Mouse (Mus musculus): ENCODE data around the gene Slc12a1. TPM values are rescaled to one million over a fixed set of nuclear protein-coding genes. Genes with fewer than 3 reads are reported as not detected.
"Not testable (repeated sequence)": the region's sequence is repeated elsewhere in the genome, so short reads cannot be mapped to it uniquely, and the experiment has no call there.

The Slc12a1 gene
- polyA plus RNA-seq (2012; rRNA removed) (0.04 and 0.06 TPM in 2 replicates), polyA plus RNA-seq (2014; fragmentation: Nextera tagmentation; extraction: Ambion mirVana) (0.06 and 0.11 TPM in 2 replicates)

GRCm38 (mm10) chr2:125152388-125152787 lies at the start of gene Slc12a1:
Gene Slc12a1, plus strand, starts transcription at chr2:125152505.
- Histone ChIP-seq H3K4me2 (replicated peaks; ENCODE audit: low read depth, low read length, severe bottlenecking) (no peak within 1 kb of the TSS), H3K4me1 (ENCODE audit: control insufficient read depth, insufficient read depth, low read length) (no peaks in the 10 kb centered on the region), H3K27me3 (ENCODE audit: control insufficient read depth, insufficient read depth, low read length) (no peaks in the 10 kb centered on the region), H3K27ac (replicated peaks; ENCODE audit: low read depth, low read length) (no peak within 1 kb of the TSS), H3K4me3 (replicated peaks; ENCODE audit: low read length) (no peak within 1 kb of the TSS), H3K36me3 (ENCODE audit: control insufficient read depth, insufficient read depth, low read length) (no peaks in the 10 kb centered on the region), H3K9ac (ENCODE audit: low read depth, low read length, severe bottlenecking) (no peak within 1 kb of the TSS), H3K9me3 (ENCODE audit: control insufficient read depth, low read length) (no peaks in the 10 kb centered on the region)
- 85% methylated on average over 6 of the region's 6 CpGs for WGBS
- no peak for ATAC-seq (ENCODE audit: low FRiP score, low read depth)
- TF ChIP-seq POLR2A (IDR thresholded peaks at IDR 0.05; ENCODE audit: borderline replicate concordance, extremely low read depth, insufficient read depth, insufficient read length): no peak
- DNase-seq (ENCODE audit: low spot score): no peak

- WGBS: 97% methylated on average over 13 of the region's 13 CpGs
- H3K36me3 ChIP-seq (ENCODE audit: control insufficient read depth, insufficient read depth, low read length): peaks cover 54% of the 10 kb centered on the region
- not testable (repeated sequence) for DNase-seq (ENCODE audit: low spot score); H3K27me3 ChIP-seq (ENCODE audit: control insufficient read depth, insufficient read depth, low read length); H3K4me1 ChIP-seq (ENCODE audit: control insufficient read depth, insufficient read depth, low read length); H3K4me3 ChIP-seq (replicated peaks; ENCODE audit: low read length); H3K4me2 ChIP-seq (replicated peaks; ENCODE audit: low read depth, low read length, severe bottlenecking); H3K9ac ChIP-seq (ENCODE audit: low read depth, low read length, severe bottlenecking); H3K9me3 ChIP-seq (ENCODE audit: control insufficient read depth, low read length); ATAC-seq (ENCODE audit: low FRiP score, low read depth); H3K27ac ChIP-seq (replicated peaks; ENCODE audit: low read depth, low read length)
These were observed 47.8 kb upstream of the Slc12a1 start for GRCm38 (mm10) chr2:125104491-125104890.

DNA sequence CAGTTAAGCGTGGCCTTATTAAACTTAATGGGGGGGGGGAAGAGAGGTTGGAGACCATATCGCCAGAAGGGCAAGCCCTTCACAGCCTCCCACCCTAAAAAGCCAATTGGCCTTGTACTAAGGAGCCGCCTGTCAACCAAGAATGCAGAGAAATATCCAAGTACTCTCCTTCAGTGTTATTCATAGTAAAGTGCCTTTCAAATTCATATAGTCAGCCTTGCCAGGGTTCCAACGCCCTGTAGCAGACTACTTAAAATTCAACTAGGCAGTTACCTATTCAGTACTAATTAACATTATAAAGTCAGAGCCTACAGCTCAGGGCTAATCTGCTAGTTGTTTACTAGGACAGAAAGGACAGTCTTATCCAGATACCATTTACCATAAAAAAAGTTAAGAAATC lies 45.8 kb upstream of the Slc12a1 start:
- not testable (repeated sequence) for H3K4me1 ChIP-seq (ENCODE audit: control insufficient read depth, insufficient read depth, low read length); H3K27me3 ChIP-seq (ENCODE audit: control insufficient read depth, insufficient read depth, low read length); DNase-seq (ENCODE audit: low spot score); ATAC-seq (ENCODE audit: low FRiP score, low read depth); H3K27ac ChIP-seq (replicated peaks; ENCODE audit: low read depth, low read length); H3K9me3 ChIP-seq (ENCODE audit: control insufficient read depth, low read length); H3K4me2 ChIP-seq (replicated peaks; ENCODE audit: low read depth, low read length, severe bottlenecking); H3K4me3 ChIP-seq (replicated peaks; ENCODE audit: low read length); H3K9ac ChIP-seq (ENCODE audit: low read depth, low read length, severe bottlenecking)
- peaks cover 40% of the 10 kb centered on the region for H3K36me3 ChIP-seq (ENCODE audit: control insufficient read depth, insufficient read depth, low read length)
- 97% methylated on average over 4 of the region's 4 CpGs for WGBS

DNA sequence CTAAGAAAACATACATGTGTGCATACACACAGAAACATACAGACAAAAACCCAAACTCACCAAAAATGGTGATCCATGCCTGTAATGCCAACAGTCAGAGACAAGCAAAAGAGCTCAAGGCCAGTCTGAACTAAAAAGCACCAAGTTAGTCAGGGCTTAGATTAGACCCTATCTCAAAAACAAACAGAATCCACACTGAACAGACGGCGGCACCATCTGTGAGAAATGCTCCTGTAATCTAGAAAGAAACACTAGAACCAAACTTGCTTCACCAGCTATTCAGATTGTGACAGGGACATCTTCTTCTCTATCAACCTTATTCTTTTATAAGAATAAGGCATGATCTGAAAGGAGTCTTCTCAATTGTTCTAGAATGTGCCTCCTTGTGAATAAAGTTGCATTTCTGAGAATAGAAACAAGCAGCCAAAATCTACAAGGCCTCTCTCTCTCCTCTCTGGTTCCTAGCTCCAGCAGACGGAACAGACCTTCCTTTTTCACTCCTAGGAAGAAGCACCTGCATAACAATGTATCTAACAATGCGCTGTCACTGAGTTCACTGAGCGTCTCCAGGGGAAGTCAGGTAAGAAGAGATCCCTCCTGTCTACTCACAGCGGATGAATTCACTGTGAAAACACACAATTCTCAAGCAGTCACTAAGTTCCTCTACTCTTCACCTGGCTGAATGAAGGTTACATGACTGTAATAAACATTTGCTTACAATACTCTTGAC lies 32.8 kb upstream of the Slc12a1 start:
- Histone ChIP-seq H3K4me1 (ENCODE audit: control insufficient read depth, insufficient read depth, low read length) (peaks cover 12% of the 10 kb centered on the region), H3K27me3 (ENCODE audit: control insufficient read depth, insufficient read depth, low read length) (no peaks in the 10 kb centered on the region), H3K27ac (replicated peaks; ENCODE audit: low read depth, low read length) (no peak overlapping the region), H3K4me3 (replicated peaks; ENCODE audit: low read length) (no peak overlapping the region), H3K4me2 (replicated peaks; ENCODE audit: low read depth, low read length, severe bottlenecking) (no peak overlapping the region), H3K36me3 (ENCODE audit: control insufficient read depth, insufficient read depth, low read length) (peaks cover 10% of the 10 kb centered on the region; the same call in 1 of the 2 replicates), H3K9me3 (ENCODE audit: control insufficient read depth, low read length) (no peaks in the 10 kb centered on the region), H3K9ac (ENCODE audit: low read depth, low read length, severe bottlenecking) (no peak overlapping the region)
- ATAC-seq (ENCODE audit: low FRiP score, low read depth) (no peak), DNase-seq (ENCODE audit: low spot score) (no peak)
- no peak for TF ChIP-seq POLR2A (IDR thresholded peaks at IDR 0.05; ENCODE audit: borderline replicate concordance, extremely low read depth, insufficient read depth, insufficient read length)
- 87% methylated on average over 6 of the region's 6 CpGs for WGBS

DNA sequence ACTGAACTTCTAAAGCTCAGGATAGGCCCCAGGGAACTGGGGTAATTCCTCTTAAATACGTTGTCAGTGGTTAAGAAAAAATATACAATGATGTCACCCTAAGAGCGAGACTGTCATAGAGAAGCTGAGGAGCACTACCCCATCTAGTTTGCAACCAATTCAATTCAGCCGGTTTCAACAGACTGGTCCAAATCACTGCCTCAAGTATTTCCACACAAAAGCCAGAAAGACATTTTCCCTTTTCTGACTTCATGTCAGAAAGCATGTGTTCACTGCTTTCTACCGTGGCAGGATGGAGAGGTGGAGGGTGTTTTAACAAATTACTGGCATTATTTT lies 30.0 kb upstream of the Slc12a1 start:
- Histone ChIP-seq H3K4me1 (ENCODE audit: control insufficient read depth, insufficient read depth, low read length) (peaks cover 12% of the 10 kb centered on the region), H3K27ac (replicated peaks; ENCODE audit: low read depth, low read length) (peak overlapping the region; percentile 92), H3K9me3 (ENCODE audit: control insufficient read depth, low read length) (no peaks in the 10 kb centered on the region), H3K4me2 (replicated peaks; ENCODE audit: low read depth, low read length, severe bottlenecking) (peak overlapping the region; percentile 56), H3K27me3 (ENCODE audit: control insufficient read depth, insufficient read depth, low read length) (no peaks in the 10 kb centered on the region), H3K9ac (ENCODE audit: low read depth, low read length, severe bottlenecking) (peak overlapping the region; percentile 98), H3K36me3 (ENCODE audit: control insufficient read depth, insufficient read depth, low read length) (no peaks in the 10 kb centered on the region), H3K4me3 (replicated peaks; ENCODE audit: low read length) (peak overlapping the region; percentile 77)
- WGBS: 5% methylated on average over 4 of the region's 4 CpGs
- no peak for TF ChIP-seq POLR2A (IDR thresholded peaks at IDR 0.05; ENCODE audit: borderline replicate concordance, extremely low read depth, insufficient read depth, insufficient read length)
- ATAC-seq (ENCODE audit: low FRiP score, low read depth) (no peak), DNase-seq (ENCODE audit: low spot score) (peak; percentile 13)
